Mouse (Mus musculus) liver, embryonic 11.5 days (tissue): ENCODE results near the gene Msmo1. TPM values are rescaled to one million over a fixed set of nuclear protein-coding genes. Genes with fewer than 3 reads are reported as not detected.

Experiments used
- ATAC-seq: fragments of 200-750 bp; cut with Nextera tagmentation; replicated peaks from 2 replicates; pipeline ENCODE4 v1.8.0; 2017; ENCODE audit warnings: moderate number of reproducible peaks, mild to moderate bottlenecking, moderate TSS enrichment, moderate library complexity; ENCODE audit not compliant: low FRiP score
- DNase-seq: peaks from one replicate; pipeline ENCODE4 v3.0.0-alpha.2; 2017; ENCODE audit warnings: low spot score
- H3K27ac ChIP-seq: fragments of 300-500 bp; sonication (generic); 2 replicates; pipeline ENCODE4 v1.5.1; 2014; ENCODE audit warnings: mild to moderate bottlenecking, low read depth, low read length, control low read depth
- H3K27me3 ChIP-seq: fragments of 300-500 bp; sonication (generic); replicated peaks from 2 replicates; pipeline ENCODE4 v1.6.1; 2014; ENCODE audit warnings: low read length, mixed read lengths; ENCODE audit not compliant: control insufficient read depth, insufficient read depth
- H3K36me3 ChIP-seq: fragments of 300-500 bp; sonication (generic); 2 replicates; pipeline ENCODE4 v1.6.1; 2014; ENCODE audit warnings: mild to moderate bottlenecking, low read length, moderate library complexity, mixed read lengths; ENCODE audit not compliant: control insufficient read depth, insufficient read depth
- H3K4me1 ChIP-seq: fragments of 300-500 bp; sonication (generic); replicated peaks from 2 replicates; pipeline ENCODE4 v1.6.1; 2014; ENCODE audit warnings: low read length, mixed read lengths; ENCODE audit not compliant: control insufficient read depth, insufficient read depth
- H3K4me2 ChIP-seq: fragments of 300-500 bp; sonication (generic); 2 replicates; pipeline ENCODE4 v1.6.1; 2014; ENCODE audit warnings: mild to moderate bottlenecking, control low read depth, moderate library complexity
- H3K4me3 ChIP-seq: fragments of 300-500 bp; sonication (generic); 2 replicates; pipeline ENCODE4 v1.5.1; 2014; ENCODE audit warnings: low read depth, low read length, control low read depth
- H3K9ac ChIP-seq: fragments of 300-500 bp; sonication (generic); 2 replicates; pipeline ENCODE4 v1.6.1; 2014; ENCODE audit warnings: low read depth, low read length, control low read depth
- H3K9me3 ChIP-seq: fragments of 300-500 bp; sonication (generic); 2 replicates; pipeline ENCODE4 v1.6.1; 2016; ENCODE audit warnings: low read length, inconsistent platforms, mixed read lengths; ENCODE audit not compliant: control insufficient read depth
- WGBS: fragments of 180-500 bp; shearing (Covaris S2); extraction: QIAGEN DNeasy Blood & Tissue Kit; methylation state at CpG from one replicate; pipeline ENCODE4 v1.1.7; 2014; 5-methylcytosine and 5-hydroxymethylcytosine counted together
- polyA plus RNA-seq: library from polyadenylated mRNA; unstranded; fragments of >200 nt; fragmentation: Nextera tagmentation; extraction: Ambion mirVana; gene quantifications from 2 replicates; pipeline ENCODE4 v1.2.1, GENCODE M21; 2014

Msmo1 gene
- polyA plus RNA-seq, 1 experiment from 2014 or later, result 132 TPM

- Histone ChIP-seq H3K4me3 (peak overlapping the region; percentile 78), H3K9me3 (no peaks in the 10 kb centered on the region), H3K27ac (no peak overlapping the region), H3K4me2 (peak overlapping the region; percentile 83), H3K36me3 (peaks cover 10% of the 10 kb centered on the region; the same call in 1 of the 2 replicates), H3K9ac (peak overlapping the region; percentile 70), H3K27me3 (no peaks in the 10 kb centered on the region), H3K4me1 (peaks cover 8% of the 10 kb centered on the region)
- no peak for ATAC-seq
- WGBS, result 17% methylated on average over 9 of the region's 9 CpGs
- DNase-seq, result no peak
These were observed 996 bp downstream of the Msmo1 start for GRCm38 (mm10) chr8:64732596-64732995.

- WGBS, result 89% methylated on average over 7 of the region's 7 CpGs
- Histone ChIP-seq H3K9ac (no peak overlapping the region), H3K27ac (no peak overlapping the region), H3K4me2 (no peak overlapping the region), H3K27me3 (no peaks in the 10 kb centered on the region), H3K4me1 (no peaks in the 10 kb centered on the region), H3K36me3 (peaks cover 30% of the 10 kb centered on the region), H3K9me3 (no peaks in the 10 kb centered on the region), H3K4me3 (no peak overlapping the region)
- ATAC-seq (no peak), DNase-seq (no peak)
These were observed 5.4 kb downstream of the Msmo1 start for GRCm38 (mm10) chr8:64728156-64728555.

- peaks cover 35% of the 10 kb centered on the region for H3K36me3 ChIP-seq
- DNase-seq (no peak), ATAC-seq (no peak)
- H3K27me3 ChIP-seq, result no peaks in the 10 kb centered on the region
- H3K9ac ChIP-seq, result no peak overlapping the region
- H3K27ac ChIP-seq, result no peak overlapping the region
- WGBS, result 78% methylated on average over 4 of the region's 4 CpGs
- H3K4me2 ChIP-seq, result no peak overlapping the region
- H3K4me1 ChIP-seq, result no peaks in the 10 kb centered on the region
- H3K4me3 ChIP-seq, result no peak overlapping the region
- no peaks in the 10 kb centered on the region for H3K9me3 ChIP-seq
These were observed 7.3 kb downstream of the Msmo1 start for GRCm38 (mm10) chr8:64726190-64726695.

GRCm38 (mm10) chr8:64723206-64723605, 10.4 kb downstream of the Msmo1 start:
- peaks cover 38% of the 10 kb centered on the region for H3K36me3 ChIP-seq

GRCm38 (mm10) chr8:64717868-64718267, 15.7 kb downstream of the Msmo1 start:
- no peak overlapping the region for H3K4me3 ChIP-seq
- no peaks in the 10 kb centered on the region for H3K27me3 ChIP-seq
- H3K9ac ChIP-seq, result no peak overlapping the region
- DNase-seq (no peak), ATAC-seq (no peak)
- H3K27ac ChIP-seq, result no peak overlapping the region
- no peaks in the 10 kb centered on the region for H3K4me1 ChIP-seq
- H3K9me3 ChIP-seq, result no peaks in the 10 kb centered on the region
- 87% methylated on average over 7 of the region's 7 CpGs for WGBS
- no peak overlapping the region for H3K4me2 ChIP-seq
- peaks cover 18% of the 10 kb centered on the region for H3K36me3 ChIP-seq

More at GRCm38 (mm10) chr8:64723206-64723605, 10.4 kb downstream of the Msmo1 start:
- DNase-seq (no peak), ATAC-seq (no peak)
- 92% methylated on average over 2 of the region's 2 CpGs for WGBS
- Histone ChIP-seq H3K4me1 (no peaks in the 10 kb centered on the region), H3K9ac (no peak overlapping the region), H3K4me3 (no peak overlapping the region), H3K4me2 (no peak overlapping the region), H3K27me3 (no peaks in the 10 kb centered on the region), H3K9me3 (no peaks in the 10 kb centered on the region), H3K27ac (no peak overlapping the region)

- no peak for ATAC-seq
- Histone ChIP-seq H3K4me2 (no peak overlapping the region), H3K4me3 (no peak overlapping the region), H3K9me3 (no peaks in the 10 kb centered on the region), H3K36me3 (no peaks in the 10 kb centered on the region), H3K9ac (no peak overlapping the region), H3K27me3 (no peaks in the 10 kb centered on the region), H3K27ac (no peak overlapping the region), H3K4me1 (no peaks in the 10 kb centered on the region)
- no peak for DNase-seq
- WGBS, result 87% methylated on average over 7 of the region's 7 CpGs
These were observed 21.1 kb downstream of the Msmo1 start for GRCm38 (mm10) chr8:64712499-64712898.

GRCm38 (mm10) chr8:64711544-64711943, 22.0 kb downstream of the Msmo1 start:
- H3K9ac ChIP-seq, result no peak overlapping the region
- no peaks in the 10 kb centered on the region for H3K27me3 ChIP-seq
- no peak overlapping the region for H3K4me2 ChIP-seq
- DNase-seq (no peak), ATAC-seq (no peak)
- H3K4me1 ChIP-seq, result no peaks in the 10 kb centered on the region
- H3K9me3 ChIP-seq, result no peaks in the 10 kb centered on the region
- H3K4me3 ChIP-seq, result no peak overlapping the region
- H3K27ac ChIP-seq, result no peak overlapping the region
- WGBS, result 17% methylated on average over 1 of the region's 1 CpGs
- no peaks in the 10 kb centered on the region for H3K36me3 ChIP-seq

GRCm38 (mm10) chr8:64707481-64707880, 26.1 kb downstream of the Msmo1 start:
- no peak for ATAC-seq
- no peak for DNase-seq
- Histone ChIP-seq H3K4me1 (no peaks in the 10 kb centered on the region), H3K27ac (no peak overlapping the region), H3K9me3 (no peaks in the 10 kb centered on the region), H3K27me3 (no peaks in the 10 kb centered on the region), H3K36me3 (no peaks in the 10 kb centered on the region), H3K9ac (no peak overlapping the region), H3K4me2 (no peak overlapping the region), H3K4me3 (no peak overlapping the region)

GRCm38 (mm10) chr8:64703191-64703590, 30.4 kb downstream of the Msmo1 start:
- Histone ChIP-seq H3K27me3 (no peaks in the 10 kb centered on the region), H3K4me3 (no peak overlapping the region), H3K36me3 (no peaks in the 10 kb centered on the region), H3K9me3 (no peaks in the 10 kb centered on the region), H3K4me1 (no peaks in the 10 kb centered on the region), H3K9ac (no peak overlapping the region), H3K4me2 (no peak overlapping the region), H3K27ac (no peak overlapping the region)
- WGBS, result 69% methylated on average over 1 of the region's 1 CpGs
- ATAC-seq, result no peak
- DNase-seq, result no peak
